Mouse (Mus musculus) hindbrain, postnatal 0 days (tissue): ENCODE measurements around the gene Zfp281. TPM values are rescaled to one million over a fixed set of nuclear protein-coding genes. Genes with fewer than 3 reads are reported as not detected.

Experiments used
- ATAC-seq: fragments of 200-750 bp; cut with Nextera tagmentation; 2 replicates; pipeline ENCODE4 v1.8.0; 2017; ENCODE audit warnings: mild to moderate bottlenecking, moderate TSS enrichment, moderate library complexity
- DNase-seq: peaks from one replicate; pipeline ENCODE4 v3.0.0-alpha.2; 2015; ENCODE audit warnings: low spot score
- H3K27ac ChIP-seq: fragments of 300-500 bp; sonication (generic); 2 replicates; pipeline ENCODE4 v1.5.1; 2014; ENCODE audit warnings: mild to moderate bottlenecking
- H3K27me3 ChIP-seq: fragments of 300-500 bp; sonication (generic); 2 replicates; pipeline ENCODE4 v1.6.1; 2014; ENCODE audit warnings: low read length, mixed read lengths; ENCODE audit not compliant: insufficient read depth
- H3K36me3 ChIP-seq: fragments of 300-500 bp; sonication (generic); 2 replicates; pipeline ENCODE4 v1.6.1; 2014; ENCODE audit warnings: low read length, mixed read lengths; ENCODE audit not compliant: insufficient read depth
- H3K4me1 ChIP-seq: fragments of 300-500 bp; sonication (generic); 2 replicates; pipeline ENCODE4 v1.6.1; 2014; ENCODE audit warnings: antibody characterized with exemption, low read length, mixed read lengths; ENCODE audit not compliant: insufficient read depth
- H3K4me2 ChIP-seq: fragments of 300-500 bp; sonication (generic); 2 replicates; pipeline ENCODE4 v1.6.1; 2014; ENCODE audit warnings: low read depth, mild to moderate bottlenecking, low read length, moderate library complexity, mixed read lengths
- H3K4me3 ChIP-seq: fragments of 300-500 bp; sonication (generic); 2 replicates; pipeline ENCODE4 v1.5.1; 2014; ENCODE audit warnings: low read length
- H3K9ac ChIP-seq: fragments of 300-500 bp; sonication (generic); replicated peaks from 2 replicates; pipeline ENCODE4 v1.6.1; 2014; ENCODE audit warnings: mild to moderate bottlenecking, low read length, moderate library complexity, mixed read lengths
- H3K9me3 ChIP-seq: fragments of 300-500 bp; sonication (generic); 2 replicates; pipeline ENCODE4 v1.6.1; 2016; ENCODE audit warnings: low read length, mixed read lengths
- CTCF ChIP-seq: IDR thresholded peaks from 2 replicates; pipeline ENCODE4 v1.5.1; 2016; ENCODE audit warnings: antibody characterized with exemption, control low read depth, low read depth
- WGBS: fragments of 180-500 bp; shearing (Covaris S2); extraction: QIAGEN DNeasy Blood & Tissue Kit; methylation state at CpG from one replicate; pipeline ENCODE4 v1.1.7; 2014; 5-methylcytosine and 5-hydroxymethylcytosine counted together
- polyA plus RNA-seq: library from polyadenylated mRNA; unstranded; fragments of >200 nt; fragmentation: Nextera tagmentation; extraction: Ambion mirVana; gene quantifications from 2 replicates; pipeline ENCODE4 v1.2.1, GENCODE M21; 2015
- total RNA-seq: library from RNA; depleted of rRNA; stranded (reverse); fragments of >200 nt; gene quantifications from 2 replicates; pipeline ENCODE4 v1.2.3, GENCODE M21; 2014

Zfp281 gene
- total and polyA plus RNA-seq, 2 experiments from 2014 or later, result 19.5 to 22.3 TPM

- DNase-seq, result peak; percentile 18
- Histone ChIP-seq H3K27ac (no peak overlapping the region), H3K27me3 (no peaks in the 10 kb centered on the region), H3K4me3 (peak overlapping the region; percentile 15), H3K9ac (0 out of 2 replicates have a peak overlapping the region, but pooled peaks have one; percentile 3), H3K4me2 (peak overlapping the region; percentile 46), H3K9me3 (no peaks in the 10 kb centered on the region), H3K36me3 (no peaks in the 10 kb centered on the region), H3K4me1 (no peaks in the 10 kb centered on the region)
- TF ChIP-seq CTCF, result no peak
- 12% methylated on average over 9 of the region's 9 CpGs for WGBS
- peak; percentile 55; the same call in 1 of the 2 replicates for ATAC-seq
These were observed 35.8 kb upstream of the Zfp281 start for GRCm38 (mm10) chr1:136588908-136589307.

GRCm38 (mm10) chr1:136592741-136593140 is 32.0 kb upstream of the Zfp281 start:
- WGBS, result 98% methylated on average over 2 of the region's 2 CpGs
- H3K27ac ChIP-seq, result no peak overlapping the region
- no peaks in the 10 kb centered on the region for H3K4me1 ChIP-seq
- no peaks in the 10 kb centered on the region for H3K36me3 ChIP-seq
- no peak for TF ChIP-seq CTCF
- no peak overlapping the region for H3K4me3 ChIP-seq
- H3K4me2 ChIP-seq, result no peak overlapping the region
- no peaks in the 10 kb centered on the region for H3K9me3 ChIP-seq
- no peaks in the 10 kb centered on the region for H3K27me3 ChIP-seq
- no peak for DNase-seq
- H3K9ac ChIP-seq, result no peak overlapping the region
- no peak for ATAC-seq

DNA sequence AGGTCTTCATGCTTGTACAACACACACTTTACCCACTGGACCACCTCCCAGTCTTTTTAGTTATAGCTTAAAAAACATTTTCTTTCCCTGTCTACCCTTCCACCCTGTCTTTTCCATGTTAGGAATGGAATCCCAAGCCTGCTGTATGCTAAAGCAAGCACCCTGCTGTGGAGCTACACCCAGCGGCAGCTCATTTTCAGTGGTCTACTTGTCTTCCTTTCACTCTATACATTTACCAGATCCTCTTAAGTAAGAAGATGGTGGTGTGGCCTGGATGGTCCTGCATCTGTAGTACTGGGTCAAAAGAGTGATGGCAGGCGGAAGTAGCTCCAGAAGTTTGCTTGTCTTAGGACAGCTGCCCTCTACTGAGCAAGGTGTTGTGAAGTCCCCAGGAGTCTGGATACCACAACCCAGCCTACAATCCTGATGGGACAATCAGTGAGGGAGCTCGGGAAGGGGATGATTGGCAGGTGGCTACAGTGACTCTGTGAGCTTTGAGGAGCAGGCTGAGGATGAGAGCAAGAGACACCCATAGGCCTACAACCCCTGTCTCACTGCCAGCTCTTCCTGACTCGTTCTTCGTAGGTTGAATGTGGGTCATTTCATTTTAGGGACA is 30.4 kb upstream of the Zfp281 start:
- Histone ChIP-seq H3K36me3 (no peaks in the 10 kb centered on the region), H3K4me1 (no peaks in the 10 kb centered on the region), H3K9ac (no peak overlapping the region), H3K9me3 (no peaks in the 10 kb centered on the region), H3K4me3 (no peak overlapping the region), H3K27me3 (no peaks in the 10 kb centered on the region), H3K4me2 (no peak overlapping the region), H3K27ac (no peak overlapping the region)
- ATAC-seq (no peak), DNase-seq (no peak)
- TF ChIP-seq CTCF, result no peak
- WGBS, result 89% methylated on average over 5 of the region's 5 CpGs

DNA sequence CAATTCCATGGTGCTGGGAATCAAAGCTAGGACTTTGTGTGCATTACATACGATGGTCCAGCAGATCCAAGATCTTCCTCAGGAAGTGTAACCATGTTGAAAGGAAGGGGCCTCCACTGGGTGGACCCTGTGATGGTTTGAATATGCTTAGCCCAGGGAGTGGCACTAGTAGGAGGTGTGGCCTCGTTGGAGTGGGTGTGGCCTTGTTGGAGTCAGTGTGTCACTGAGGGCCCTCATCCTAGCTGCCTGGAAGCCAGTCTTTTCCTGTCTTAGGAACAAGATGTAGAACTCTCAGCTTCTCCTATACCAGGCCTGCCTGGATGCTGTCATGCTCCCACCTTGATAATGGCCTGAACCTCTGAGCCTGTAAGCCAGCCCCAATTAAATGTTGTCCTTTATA is 27.9 kb upstream of the Zfp281 start:
- no peak overlapping the region for H3K9ac ChIP-seq
- no peaks in the 10 kb centered on the region for H3K27me3 ChIP-seq
- no peaks in the 10 kb centered on the region for H3K4me1 ChIP-seq
- H3K27ac ChIP-seq, result no peak overlapping the region
- no peak for TF ChIP-seq CTCF
- H3K4me3 ChIP-seq, result no peak overlapping the region
- DNase-seq (no peak), ATAC-seq (no peak)
- WGBS, result 84% methylated on average over 2 of the region's 2 CpGs
- no peak overlapping the region for H3K4me2 ChIP-seq
- H3K9me3 ChIP-seq, result no peaks in the 10 kb centered on the region
- H3K36me3 ChIP-seq, result no peaks in the 10 kb centered on the region

- H3K36me3 ChIP-seq, result no peaks in the 10 kb centered on the region
- ATAC-seq, result no peak
- no peak for DNase-seq
- no peak overlapping the region for H3K4me2 ChIP-seq
- no peak for TF ChIP-seq CTCF
- WGBS, result 71% methylated on average over 5 of the region's 5 CpGs
- no peaks in the 10 kb centered on the region for H3K9me3 ChIP-seq
- H3K27me3 ChIP-seq, result no peaks in the 10 kb centered on the region
- no peak overlapping the region for H3K4me3 ChIP-seq
- no peak overlapping the region for H3K9ac ChIP-seq
- no peaks in the 10 kb centered on the region for H3K4me1 ChIP-seq
- H3K27ac ChIP-seq, result no peak overlapping the region
These were observed 26.4 kb upstream of the Zfp281 start for GRCm38 (mm10) chr1:136598286-136598685.

GRCm38 (mm10) chr1:136600067-136600466 is 24.6 kb upstream of the Zfp281 start:
- WGBS, result 80% methylated on average over 3 of the region's 3 CpGs
- H3K27me3 ChIP-seq, result no peaks in the 10 kb centered on the region
- H3K36me3 ChIP-seq, result no peaks in the 10 kb centered on the region
- no peak overlapping the region for H3K4me2 ChIP-seq
- no peaks in the 10 kb centered on the region for H3K9me3 ChIP-seq
- H3K4me3 ChIP-seq, result no peak overlapping the region
- no peaks in the 10 kb centered on the region for H3K4me1 ChIP-seq
- no peak overlapping the region for H3K27ac ChIP-seq
- DNase-seq (no peak), ATAC-seq (no peak)
- no peak overlapping the region for H3K9ac ChIP-seq
- no peak for TF ChIP-seq CTCF

- DNase-seq (no peak), ATAC-seq (no peak)
- Histone ChIP-seq H3K9me3 (no peaks in the 10 kb centered on the region), H3K27ac (no peak overlapping the region), H3K4me2 (no peak overlapping the region), H3K9ac (no peak overlapping the region), H3K4me1 (no peaks in the 10 kb centered on the region), H3K36me3 (no peaks in the 10 kb centered on the region), H3K27me3 (no peaks in the 10 kb centered on the region), H3K4me3 (no peak overlapping the region)
- no peak for TF ChIP-seq CTCF
- WGBS, result 81% methylated on average over 9 of the region's 9 CpGs
These were observed 23.9 kb upstream of the Zfp281 start for GRCm38 (mm10) chr1:136600647-136601345.
